Mouse (Mus musculus) hindbrain, embryonic 14.5 days (tissue): ENCODE results near the gene Ikbkg. TPM values are rescaled to one million over a fixed set of nuclear protein-coding genes. Genes with fewer than 3 reads are reported as not detected.
"Not testable (repeated sequence)": the region's sequence is repeated elsewhere in the genome, so short reads cannot be mapped to it uniquely, and the experiment has no call there.

ENCODE experiments used
- ATAC-seq: fragments of 200-750 bp; cut with Nextera tagmentation; 2 replicates; pipeline ENCODE4 v1.8.0; 2017; ENCODE audit warnings: moderate number of reproducible peaks, mild to moderate bottlenecking, moderate TSS enrichment, moderate library complexity; ENCODE audit not compliant: low FRiP score
- DNase-seq: peaks from one replicate; pipeline ENCODE4 v3.0.0-alpha.2; 2015; ENCODE audit warnings: low spot score
- H3K27ac ChIP-seq: fragments of 300-500 bp; sonication (generic); 2 replicates; pipeline ENCODE4 v1.5.1; 2014; ENCODE audit warnings: mild to moderate bottlenecking, moderate library complexity
- H3K27me3 ChIP-seq: fragments of 300-500 bp; sonication (generic); 2 replicates; pipeline ENCODE4 v1.6.1; 2014; ENCODE audit warnings: mild to moderate bottlenecking, low read length, mixed read lengths; ENCODE audit not compliant: control insufficient read depth, insufficient read depth
- H3K36me3 ChIP-seq: fragments of 300-500 bp; sonication (generic); replicated peaks from 2 replicates; pipeline ENCODE4 v1.6.1; 2014; ENCODE audit not compliant: control insufficient read depth, insufficient read depth
- H3K4me1 ChIP-seq: fragments of 300-500 bp; sonication (generic); replicated peaks from 2 replicates; pipeline ENCODE4 v1.6.1; 2014; ENCODE audit warnings: antibody characterized with exemption, low read length, mixed read lengths; ENCODE audit not compliant: control insufficient read depth, insufficient read depth
- H3K4me2 ChIP-seq: fragments of 300-500 bp; sonication (generic); replicated peaks from 2 replicates; pipeline ENCODE4 v1.6.1; 2014; ENCODE audit warnings: mild to moderate bottlenecking, moderate library complexity
- H3K4me3 ChIP-seq: fragments of 300-500 bp; sonication (generic); replicated peaks from 2 replicates; pipeline ENCODE4 v1.5.1; 2014; ENCODE audit warnings: mild to moderate bottlenecking, low read length
- H3K9ac ChIP-seq: fragments of 300-500 bp; sonication (generic); 2 replicates; pipeline ENCODE4 v1.6.1; 2014
- H3K9me3 ChIP-seq: fragments of 300-500 bp; sonication (generic); 2 replicates; pipeline ENCODE4 v1.6.1; 2016; ENCODE audit warnings: low read length; ENCODE audit not compliant: control insufficient read depth
- WGBS: fragments of 180-500 bp; shearing (Covaris S2); extraction: QIAGEN DNeasy Blood & Tissue Kit; methylation state at CpG from one replicate; pipeline ENCODE4 v1.1.7; 2014; 5-methylcytosine and 5-hydroxymethylcytosine counted together
- polyA plus RNA-seq: library from polyadenylated mRNA; unstranded; fragments of >200 nt; fragmentation: Nextera tagmentation; extraction: Ambion mirVana; gene quantifications from 2 replicates; pipeline ENCODE4 v1.2.1, GENCODE M21; 2014

Gene Ikbkg
- polyA plus RNA-seq, 1 experiment from 2014 or later: 17.8 TPM

GRCm38 (mm10) chrX:74428826-74429276 is 35.8 kb downstream of the Ikbkg start, which contains the start of gene G6pdx:
Gene G6pdx, minus strand, starts transcription at chrX:74429194.
- peak within 1 kb of the TSS; percentile 84 for H3K27ac ChIP-seq
- peaks cover 10% of the 10 kb centered on the region; the same call in 1 of the 2 replicates for H3K36me3 ChIP-seq
- peak; percentile 78 for DNase-seq
- peaks cover 4% of the 10 kb centered on the region; the same call in 1 of the 2 replicates for H3K4me1 ChIP-seq
- ATAC-seq: peak; percentile 88
- no peaks in the 10 kb centered on the region for H3K27me3 ChIP-seq
- peak within 1 kb of the TSS; percentile 61 for H3K4me2 ChIP-seq
- peak within 1 kb of the TSS; percentile 54 for H3K4me3 ChIP-seq
- no peaks in the 10 kb centered on the region for H3K9me3 ChIP-seq
- WGBS: 20% methylated on average over 25 of the region's 25 CpGs
- H3K9ac ChIP-seq: peak within 1 kb of the TSS; percentile 58

GRCm38 (mm10) chrX:74429290-74429821 is 36.3 kb downstream of the Ikbkg start:
- H3K36me3 ChIP-seq: peaks cover 15% of the 10 kb centered on the region; the same call in 1 of the 2 replicates
- H3K27me3 ChIP-seq: no peaks in the 10 kb centered on the region
- H3K9me3 ChIP-seq: no peaks in the 10 kb centered on the region
- peak overlapping the region; percentile 54 for H3K4me3 ChIP-seq
- ATAC-seq (peak; percentile 70), DNase-seq (peak; percentile 78)
- peak overlapping the region; percentile 61 for H3K4me2 ChIP-seq
- peak overlapping the region; percentile 58 for H3K9ac ChIP-seq
- 21% methylated on average over 22 of the region's 22 CpGs for WGBS
- H3K27ac ChIP-seq: peak overlapping the region; percentile 84
- peaks cover 4% of the 10 kb centered on the region; the same call in 1 of the 2 replicates for H3K4me1 ChIP-seq

- no peak overlapping the region for H3K4me2 ChIP-seq
- H3K27me3 ChIP-seq: no peaks in the 10 kb centered on the region
- H3K4me1 ChIP-seq: no peaks in the 10 kb centered on the region
- 85% methylated on average over 4 of the region's 4 CpGs for WGBS
- no peaks in the 10 kb centered on the region for H3K9me3 ChIP-seq
- H3K4me3 ChIP-seq: no peak overlapping the region
- no peak for DNase-seq
- 0 out of 2 replicates have a peak, but pooled peaks cover 7% of the 10 kb centered on the region for H3K36me3 ChIP-seq
- ATAC-seq: no peak
- no peak overlapping the region for H3K9ac ChIP-seq
- no peak overlapping the region for H3K27ac ChIP-seq
Observed at GRCm38 (mm10) chrX:74451157-74451912, 58.2 kb downstream of the Ikbkg start.

GRCm38 (mm10) chrX:74452773-74453172 is 59.7 kb downstream of the Ikbkg start:
- DNase-seq: peak; percentile 79

GRCm38 (mm10) chrX:74481349-74481885 is 88.3 kb downstream of the Ikbkg start, which contains the start of gene Gm6880:
Gene Gm6880, minus strand, starts transcription at chrX:74481399.
- not testable (repeated sequence) for H3K9ac ChIP-seq, H3K4me2 ChIP-seq, DNase-seq, H3K4me1 ChIP-seq, H3K9me3 ChIP-seq, H3K27ac ChIP-seq, H3K4me3 ChIP-seq, H3K27me3 ChIP-seq, H3K36me3 ChIP-seq, ATAC-seq
- 67% methylated on average over 14 of the region's 14 CpGs for WGBS

More at GRCm38 (mm10) chrX:74452773-74453172, 59.7 kb downstream of the Ikbkg start:
- ATAC-seq: peak; percentile 59; the same call in 1 of the 2 replicates
- no peak overlapping the region for H3K4me3 ChIP-seq
- no peak overlapping the region for H3K4me2 ChIP-seq
- H3K36me3 ChIP-seq: 0 out of 2 replicates have a peak, but pooled peaks cover 7% of the 10 kb centered on the region
- H3K9me3 ChIP-seq: no peaks in the 10 kb centered on the region
- H3K9ac ChIP-seq: no peak overlapping the region
- H3K27me3 ChIP-seq: no peaks in the 10 kb centered on the region
- no peak overlapping the region for H3K27ac ChIP-seq
- 9% methylated on average over 4 of the region's 4 CpGs for WGBS
- H3K4me1 ChIP-seq: no peaks in the 10 kb centered on the region

- H3K9ac ChIP-seq: no peak overlapping the region
- H3K4me1 ChIP-seq: no peaks in the 10 kb centered on the region
- H3K4me3 ChIP-seq: no peak overlapping the region
- DNase-seq: no peak
- H3K9me3 ChIP-seq: no peaks in the 10 kb centered on the region
- H3K36me3 ChIP-seq: no peaks in the 10 kb centered on the region
- WGBS: 33% methylated on average over 1 of the region's 1 CpGs
- H3K4me2 ChIP-seq: no peak overlapping the region
- no peak for ATAC-seq
- H3K27ac ChIP-seq: no peak overlapping the region
- no peaks in the 10 kb centered on the region for H3K27me3 ChIP-seq
Observed at GRCm38 (mm10) chrX:74497131-74497530, 104.0 kb downstream of the Ikbkg start.

Other genes starting within 250 kb of the Ikbkg start
- gene Tex28, start 225.5 kb upstream of the Ikbkg start, polyA plus RNA-seq: not detected in 2 replicates
- gene Tktl1, start 216.0 kb upstream of the Ikbkg start, polyA plus RNA-seq: 0.08 TPM in 1 of 2 replicates, not detected in the other
- gene Flna, start 143.5 kb upstream of the Ikbkg start, polyA plus RNA-seq: 92.7 and 100.0 TPM in 2 replicates
- 14.7 and 17.0 TPM in 2 replicates for gene Emd, start 138.6 kb upstream of the Ikbkg start, polyA plus RNA-seq
- gene Rpl10, start 122.5 kb upstream of the Ikbkg start, polyA plus RNA-seq: 484 and 540 TPM in 2 replicates
- 48.4 and 56.5 TPM in 2 replicates for gene Taz, start 111.4 kb upstream of the Ikbkg start, polyA plus RNA-seq
- gene Dnase1l1, start 111.0 kb upstream of the Ikbkg start, polyA plus RNA-seq: 3.0 and 3.6 TPM in 2 replicates
- gene Atp6ap1, start 96.2 kb upstream of the Ikbkg start, polyA plus RNA-seq: 248 and 297 TPM in 2 replicates
- 781 and 862 TPM in 2 replicates for gene Gdi1, start 88.3 kb upstream of the Ikbkg start, polyA plus RNA-seq
- gene Fam50a, start 80.3 kb upstream of the Ikbkg start, polyA plus RNA-seq: 45.3 and 46.8 TPM in 2 replicates
- 44.5 and 45.6 TPM in 2 replicates for gene Plxna3, start 64.2 kb upstream of the Ikbkg start, polyA plus RNA-seq
- gene Lage3, start 39.7 kb upstream of the Ikbkg start, polyA plus RNA-seq: 64.0 and 87.6 TPM in 2 replicates
- 68.4 and 74.3 TPM in 2 replicates for gene Ubl4a, start 20.1 kb upstream of the Ikbkg start, polyA plus RNA-seq
- 7.1 and 9.5 TPM in 2 replicates for gene Slc10a3, start 19.9 kb upstream of the Ikbkg start, polyA plus RNA-seq
- gene Fam3a, start within 50 bp of the Ikbkg start, polyA plus RNA-seq: 33.2 and 36.0 TPM in 2 replicates
- 48.8 and 52.3 TPM in 2 replicates for gene G6pdx, start 35.9 kb downstream of the Ikbkg start, polyA plus RNA-seq
- gene Gm6880, start 88.1 kb downstream of the Ikbkg start, polyA plus RNA-seq: not detected in 2 replicates
- gene Olfr1326-ps1, start 181.6 kb downstream of the Ikbkg start, polyA plus RNA-seq: not detected in 2 replicates
- not detected in 2 replicates for gene Olfr1325, start 199.4 kb downstream of the Ikbkg start, polyA plus RNA-seq